Mouse (Mus musculus): ENCODE measurements around the gene Pdzd8.

Pdzd8 gene

GRCm38 (mm10) chr19:59345658-59346283, at the start of gene Pdzd8:
Gene Pdzd8 (minus strand): TSS chr19:59345780.
- DNase-seq (ENCODE audit: low read depth in 2 of 2, low spot score in 2 of 2), result peak; percentile 75 to 82

DNA sequence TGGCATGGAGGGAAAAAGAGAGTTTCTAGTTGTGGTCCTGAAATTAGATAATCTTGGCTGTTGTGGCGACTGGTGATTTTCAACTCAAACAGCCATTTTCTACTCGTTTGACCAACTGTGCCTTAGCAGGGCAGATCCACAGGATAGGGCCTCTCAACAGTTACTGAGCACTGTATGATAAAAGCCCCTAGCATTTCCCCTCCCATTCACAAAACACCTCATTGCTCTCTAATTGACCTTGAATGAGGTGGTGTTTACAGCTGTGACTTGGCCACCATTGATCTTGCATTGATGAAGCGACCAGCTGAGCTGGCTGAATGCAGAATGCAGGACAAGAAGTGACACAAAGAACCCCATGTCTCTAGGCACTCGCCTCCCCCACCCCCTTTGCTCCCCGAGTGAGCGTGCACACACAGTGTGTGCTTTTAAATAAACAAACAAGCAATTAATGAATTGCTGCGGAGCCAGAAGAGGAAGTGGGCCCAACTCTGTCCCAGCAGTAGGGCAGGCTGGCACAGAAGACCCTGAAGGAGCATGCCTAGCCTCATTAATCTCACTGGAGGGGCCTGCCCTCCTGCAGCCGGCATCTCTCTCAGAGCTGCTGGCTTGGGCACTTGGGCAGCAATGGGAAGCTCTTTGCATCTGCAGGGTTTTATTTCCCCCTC, 48.3 kb upstream of the Pdzd8 start:
- DNase-seq (ENCODE audit: low read depth in 2 of 2, low spot score in 2 of 2), result no peak

DNA sequence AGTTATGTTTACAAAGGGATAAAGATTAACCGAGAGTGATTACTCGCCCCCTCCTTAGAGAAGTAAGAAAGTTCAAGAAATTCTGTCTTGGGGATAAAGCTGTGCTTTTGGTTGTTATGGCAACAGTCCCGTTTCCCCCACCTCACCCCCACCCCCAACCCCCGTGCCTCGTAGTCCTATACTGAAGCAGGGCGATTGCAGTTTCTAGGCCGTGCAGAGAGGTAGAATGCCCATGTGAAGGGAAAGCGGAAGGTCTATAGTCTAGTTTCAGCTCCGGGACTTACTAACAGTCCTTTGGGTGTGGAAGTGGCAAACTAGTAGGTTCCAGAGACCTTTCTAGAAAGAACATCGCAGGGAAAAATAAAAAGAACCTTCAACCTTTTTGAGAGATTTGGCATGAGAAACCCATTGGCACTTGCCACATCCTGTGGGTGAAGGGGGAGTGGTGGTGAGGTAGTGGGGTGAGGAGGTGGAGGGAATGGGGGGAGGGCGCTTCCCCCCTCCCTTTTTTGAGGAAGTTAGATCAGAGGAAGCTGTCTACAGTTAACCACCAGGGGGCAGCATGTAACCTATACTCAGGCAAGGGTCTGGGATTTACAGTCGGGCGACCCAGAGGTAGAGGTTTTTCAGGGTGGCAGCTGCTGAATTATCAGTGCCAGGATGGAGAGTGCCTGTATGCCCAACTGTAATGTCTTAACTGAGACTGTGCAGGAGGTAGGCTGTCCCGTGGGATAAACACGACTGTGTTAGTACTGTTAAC, 43.4 kb upstream of the Pdzd8 start:
- DNase-seq (ENCODE audit: low read depth in 2 of 2, low spot score in 2 of 2), result peak; percentile 86 to 93

DNA sequence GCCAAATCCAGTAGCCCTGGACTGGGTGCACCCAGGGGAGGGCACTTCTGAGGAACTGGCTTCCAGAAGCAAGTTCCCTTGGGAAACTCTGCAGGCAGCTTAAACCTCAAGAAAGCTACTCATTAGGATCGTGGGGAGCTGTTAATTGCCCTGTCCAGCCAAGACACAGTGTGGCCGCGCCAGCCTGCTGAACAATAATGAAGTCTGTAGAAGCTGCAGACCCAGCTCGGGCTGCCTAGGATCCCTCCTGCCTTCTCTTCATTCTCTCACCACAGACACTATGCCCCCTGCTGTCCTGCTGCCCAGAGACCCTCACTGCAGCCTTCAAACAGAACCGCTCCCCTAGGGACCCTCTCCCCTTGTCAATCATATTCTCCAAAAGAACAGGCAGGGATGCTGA, 42.8 kb upstream of the Pdzd8 start:
- no peak for DNase-seq (ENCODE audit: low read depth in 2 of 2, low spot score in 2 of 2)

DNA sequence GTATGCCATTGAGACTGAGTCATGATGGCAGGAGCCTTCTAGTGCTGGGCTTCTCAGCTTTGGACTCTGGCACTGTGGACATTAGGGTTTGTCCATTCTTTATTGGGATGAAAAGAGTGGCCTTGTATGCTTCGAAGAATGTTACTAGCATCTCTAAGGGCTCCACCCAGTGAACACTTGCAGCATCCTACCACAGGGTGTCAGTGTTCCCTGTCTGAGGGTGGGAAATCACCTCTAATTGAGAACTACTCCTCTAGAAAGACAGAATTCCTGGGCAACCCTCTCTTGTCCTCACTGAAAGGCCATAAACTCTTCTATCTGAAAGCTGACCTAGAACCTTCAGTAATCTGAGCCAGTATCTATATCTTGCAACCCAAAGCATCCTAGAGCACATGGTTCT, 41.6 kb upstream of the Pdzd8 start:
- DNase-seq (ENCODE audit: low read depth in 2 of 2, low spot score in 2 of 2), result peak; percentile 23 to 42

GRCm38 (mm10) chr19:59384582-59385495, 39.3 kb upstream of the Pdzd8 start:
- no peak for DNase-seq (ENCODE audit: low read depth in 2 of 2, low spot score in 2 of 2)

DNA sequence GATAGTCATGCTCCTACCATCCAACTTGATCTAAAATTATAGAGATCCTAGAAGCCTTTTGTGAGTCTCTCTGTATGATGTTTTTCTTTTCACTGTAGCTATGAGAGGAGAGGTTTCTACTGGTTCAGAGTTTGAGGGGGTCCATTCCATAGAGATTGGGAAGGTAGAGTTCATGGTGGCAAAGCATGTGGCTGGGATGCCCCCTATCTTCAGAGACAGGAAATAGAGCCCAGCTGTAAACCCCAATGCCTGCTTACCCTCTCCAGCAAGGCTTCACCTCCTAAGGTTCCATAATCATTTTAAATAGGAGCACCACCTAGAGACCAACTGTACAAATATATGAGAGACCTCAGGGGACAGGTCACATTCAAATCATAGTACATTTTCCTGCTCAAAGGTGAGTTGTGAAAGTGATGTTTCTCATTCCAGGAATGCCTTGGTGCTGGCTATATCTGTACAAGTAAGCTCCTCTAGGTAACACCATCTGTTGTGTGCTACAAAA, 36.9 kb upstream of the Pdzd8 start:
- DNase-seq (ENCODE audit: low read depth in 2 of 2, low spot score in 2 of 2), result no peak

DNA sequence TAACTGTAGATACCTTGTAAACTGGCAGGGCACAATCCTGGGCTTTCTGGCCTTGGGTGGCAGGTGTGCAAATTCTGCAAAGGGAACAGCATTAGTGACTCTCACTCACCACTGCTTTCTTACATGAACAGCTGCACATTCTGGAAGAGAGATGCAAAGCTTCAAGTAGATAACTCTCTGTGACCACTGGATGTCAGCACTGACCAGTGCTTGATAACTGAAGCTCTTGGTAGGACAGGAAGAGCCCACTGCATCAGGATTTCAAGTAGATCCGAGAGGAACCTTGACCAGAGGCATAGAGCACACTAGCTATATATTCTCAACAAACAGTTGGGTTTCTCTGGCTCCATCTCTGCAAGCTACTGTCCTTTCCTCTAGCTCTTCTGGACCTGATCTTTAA, 34.4 kb upstream of the Pdzd8 start:
- no peak for DNase-seq (ENCODE audit: low read depth in 2 of 2, low spot score in 2 of 2)

DNA sequence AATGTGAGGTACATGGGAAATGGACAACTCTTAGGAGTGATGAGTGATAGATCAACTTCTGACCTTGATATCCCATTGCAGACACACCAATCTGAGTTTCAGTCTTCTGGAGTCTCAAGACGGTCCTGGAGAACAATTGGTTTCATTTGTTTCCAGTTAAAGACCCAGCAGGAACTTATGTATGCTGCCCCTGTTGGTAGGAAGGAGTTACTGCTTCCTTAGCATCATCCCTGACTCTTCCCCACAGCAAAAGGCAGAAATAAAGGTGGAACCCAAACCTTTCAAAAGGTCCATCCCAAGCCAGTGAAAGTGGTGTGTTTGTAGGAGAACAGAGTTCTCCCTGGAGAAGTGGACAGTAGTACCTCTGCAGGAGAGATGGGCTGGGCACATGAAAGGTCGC, 30.9 kb upstream of the Pdzd8 start:
- no peak for DNase-seq (ENCODE audit: low read depth in 2 of 2, low spot score in 2 of 2)

DNA sequence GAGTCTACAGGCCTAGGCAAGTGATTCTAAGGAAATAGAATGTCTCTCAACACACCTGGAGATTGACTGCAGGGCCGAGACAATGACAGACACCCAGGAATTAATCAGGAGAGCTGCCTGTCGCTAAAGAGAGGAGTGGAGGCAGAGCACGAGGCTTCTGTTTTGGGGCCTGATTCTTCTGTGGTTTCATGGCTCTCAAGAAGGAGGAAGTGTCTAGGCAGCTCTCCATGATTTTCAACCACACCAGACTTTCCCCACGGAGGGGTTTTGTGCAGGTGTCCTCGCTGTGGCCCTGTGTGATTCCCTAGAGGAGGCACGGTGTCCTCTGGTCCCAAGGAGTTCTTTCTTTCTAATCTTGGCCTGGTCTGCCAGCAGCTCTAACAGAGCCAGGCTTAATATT, 29.4 kb upstream of the Pdzd8 start:
- DNase-seq (ENCODE audit: low read depth in 2 of 2, low spot score in 2 of 2), result no peak

- no peak for DNase-seq (ENCODE audit: low read depth in 2 of 2, low spot score in 2 of 2)
Measured at GRCm38 (mm10) chr19:59372928-59373327, 27.3 kb upstream of the Pdzd8 start.

GRCm38 (mm10) chr19:59371016-59371415, 25.4 kb upstream of the Pdzd8 start:
- DNase-seq (ENCODE audit: low read depth in 2 of 2, low spot score in 2 of 2), result no peak

DNA sequence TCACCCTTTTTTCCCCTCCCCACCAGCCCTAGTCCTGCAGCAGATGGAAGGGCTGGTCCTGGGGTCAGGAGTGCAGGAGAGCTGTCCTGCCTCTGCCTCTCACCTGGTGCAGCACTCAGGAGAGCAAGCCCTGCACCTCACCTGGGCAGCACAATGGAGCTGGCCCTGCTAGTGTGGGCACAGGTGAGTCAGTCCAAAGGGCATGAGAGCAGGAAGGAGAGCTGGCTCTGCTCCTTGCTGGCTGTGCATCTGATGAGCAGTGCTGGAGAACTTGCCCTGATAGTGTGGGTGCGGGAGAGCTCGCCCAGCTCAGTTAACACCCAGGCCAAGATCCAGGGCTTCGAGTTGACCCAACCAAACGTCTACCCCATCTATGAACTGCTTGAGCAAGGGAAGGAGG, 22.3 kb upstream of the Pdzd8 start:
- no peak for DNase-seq (ENCODE audit: low read depth in 2 of 2, low spot score in 2 of 2)

DNA sequence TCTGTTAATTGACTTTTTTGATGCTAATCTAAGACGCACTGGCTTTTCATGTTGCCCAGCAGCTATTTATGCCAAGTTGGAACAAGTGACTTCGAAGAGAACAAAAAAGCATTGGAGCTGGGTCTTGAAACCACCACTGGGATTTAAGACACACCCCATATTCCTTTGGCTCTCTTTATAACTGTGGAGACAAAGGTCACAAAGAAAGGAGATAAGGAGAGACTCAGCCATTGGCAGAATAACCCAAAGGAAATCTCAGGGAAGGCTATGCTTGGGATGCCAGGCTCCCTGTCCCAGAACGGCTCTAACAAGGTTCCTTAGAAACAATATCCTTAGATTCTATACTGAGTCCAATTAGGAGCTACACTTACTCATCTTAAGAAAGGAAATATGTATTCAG, 21.1 kb upstream of the Pdzd8 start:
- no peak for DNase-seq (ENCODE audit: low read depth in 2 of 2, low spot score in 2 of 2)

GRCm38 (mm10) chr19:59363666-59364065, 18.1 kb upstream of the Pdzd8 start:
- DNase-seq (ENCODE audit: low read depth in 2 of 2, low spot score in 2 of 2), result no peak

- DNase-seq (ENCODE audit: low read depth in 2 of 2, low spot score in 2 of 2), result no peak
Measured at GRCm38 (mm10) chr19:59362646-59363045, 17.1 kb upstream of the Pdzd8 start.

GRCm38 (mm10) chr19:59360486-59360896, 14.9 kb upstream of the Pdzd8 start:
- no peak for DNase-seq (ENCODE audit: low read depth in 2 of 2, low spot score in 2 of 2)

DNA sequence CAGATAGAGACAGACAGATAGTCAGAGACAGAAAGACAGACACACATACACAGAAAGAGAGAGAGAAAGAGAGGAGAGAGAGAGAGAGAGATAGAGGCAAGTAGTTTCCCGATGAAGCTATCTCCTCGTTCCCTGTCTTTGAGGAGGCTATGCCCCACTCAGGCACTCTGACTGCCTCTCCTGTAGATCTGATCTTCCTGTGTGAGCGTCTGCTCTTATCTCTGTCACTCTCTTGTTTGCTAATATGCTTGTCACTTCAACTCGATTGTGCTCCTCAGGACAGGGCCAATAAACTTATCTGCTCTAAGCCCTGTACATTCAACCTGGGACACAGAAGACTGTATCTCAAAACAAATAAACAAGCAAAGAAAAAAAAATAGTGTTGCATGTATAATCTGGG, 13.6 kb upstream of the Pdzd8 start:
- no peak for DNase-seq (ENCODE audit: low read depth in 2 of 2, low spot score in 2 of 2)

GRCm38 (mm10) chr19:59357878-59358277, 12.3 kb upstream of the Pdzd8 start:
- no peak for DNase-seq (ENCODE audit: low read depth in 2 of 2, low spot score in 2 of 2)

- no peak for DNase-seq (ENCODE audit: low read depth in 2 of 2, low spot score in 2 of 2)
Measured at GRCm38 (mm10) chr19:59356843-59357595, 11.4 kb upstream of the Pdzd8 start.

All from CD8-positive naive resting alpha-beta T cell, adult 2 months (primary cell).